Mouse (Mus musculus): ENCODE measurements at regions not wholly inside any gene's neighbourhood (a gene's known extent, or its start where the extent isn't known, plus 50 kb on each side); places are given as distances from the start of the nearest gene placed in this dataset.

GRCm38 (mm10) chr11:63827271-63827762 lies 94.8 kb downstream of the Hs3st3b1 start:
- Histone ChIP-seq H3K4me3 (ENCODE audit: low read depth, low read length) (no peak overlapping the region), H3K27me3 (ENCODE audit: control insufficient read depth, insufficient read depth, low read length) (no peaks in the 10 kb centered on the region), H3K4me1 (ENCODE audit: control insufficient read depth, insufficient read depth, insufficient read length, low read length) (no peaks in the 10 kb centered on the region), H3K36me3 (ENCODE audit: control insufficient read depth, insufficient read depth, low read length) (no peaks in the 10 kb centered on the region), H3K27ac (ENCODE audit: insufficient read depth, low read depth, low read length) (no peak overlapping the region)
- 70% methylated on average over 6 of the region's 6 CpGs for WGBS
- TF ChIP-seq CTCF (IDR thresholded peaks at IDR 0.05; ENCODE audit: extremely low read depth, insufficient read length, insufficient replicate concordance, low read depth, low read length): no peak

- Histone ChIP-seq H3K27ac (ENCODE audit: insufficient read depth, low read depth, low read length) (no peak overlapping the region), H3K36me3 (ENCODE audit: control insufficient read depth, insufficient read depth, low read length) (no peaks in the 10 kb centered on the region), H3K4me3 (ENCODE audit: low read depth, low read length) (no peak overlapping the region), H3K27me3 (ENCODE audit: control insufficient read depth, insufficient read depth, low read length) (no peaks in the 10 kb centered on the region), H3K4me1 (ENCODE audit: control insufficient read depth, insufficient read depth, insufficient read length, low read length) (no peaks in the 10 kb centered on the region)
- 74% methylated on average over 3 of the region's 3 CpGs for WGBS
- TF ChIP-seq POLR2A (IDR thresholded peaks at IDR 0.05; ENCODE audit: low read depth, low read length) (no peak), CTCF (IDR thresholded peaks at IDR 0.05; ENCODE audit: extremely low read depth, insufficient read length, insufficient replicate concordance, low read depth, low read length) (no peak)
Observed at GRCm38 (mm10) chr11:63833480-63833879, 88.6 kb downstream of the Hs3st3b1 start.

- no peaks in the 10 kb centered on the region for H3K36me3 ChIP-seq (ENCODE audit: control insufficient read depth, insufficient read depth, low read length)
- no peak overlapping the region for H3K4me3 ChIP-seq (ENCODE audit: low read depth, low read length)
- TF ChIP-seq POLR2A (IDR thresholded peaks at IDR 0.05; ENCODE audit: low read depth, low read length) (no peak), CTCF (IDR thresholded peaks at IDR 0.05; ENCODE audit: extremely low read depth, insufficient read length, insufficient replicate concordance, low read depth, low read length) (no peak)
- WGBS: 49% methylated on average over 4 of the region's 4 CpGs
- H3K27me3 ChIP-seq (ENCODE audit: control insufficient read depth, insufficient read depth, low read length): no peaks in the 10 kb centered on the region
- H3K4me1 ChIP-seq (ENCODE audit: control insufficient read depth, insufficient read depth, insufficient read length, low read length): no peaks in the 10 kb centered on the region
- no peak overlapping the region for H3K27ac ChIP-seq (ENCODE audit: insufficient read depth, low read depth, low read length)
Observed at GRCm38 (mm10) chr11:63834140-63834539, 88.0 kb downstream of the Hs3st3b1 start.

GRCm38 (mm10) chr11:63834631-63835030 lies 87.5 kb downstream of the Hs3st3b1 start:
- no peaks in the 10 kb centered on the region for H3K36me3 ChIP-seq (ENCODE audit: control insufficient read depth, insufficient read depth, low read length)
- H3K27me3 ChIP-seq (ENCODE audit: control insufficient read depth, insufficient read depth, low read length): no peaks in the 10 kb centered on the region
- TF ChIP-seq CTCF (IDR thresholded peaks at IDR 0.05; ENCODE audit: extremely low read depth, insufficient read length, insufficient replicate concordance, low read depth, low read length) (no peak), POLR2A (IDR thresholded peaks at IDR 0.05; ENCODE audit: low read depth, low read length) (no peak)
- H3K27ac ChIP-seq (ENCODE audit: insufficient read depth, low read depth, low read length): no peak overlapping the region
- H3K4me3 ChIP-seq (ENCODE audit: low read depth, low read length): no peak overlapping the region
- no peaks in the 10 kb centered on the region for H3K4me1 ChIP-seq (ENCODE audit: control insufficient read depth, insufficient read depth, insufficient read length, low read length)
- 68% methylated on average over 7 of the region's 7 CpGs for WGBS

Measured in small intestine, adult 2 months (tissue).